Mouse (Mus musculus): ENCODE results near the gene Phrf1.

DNA sequence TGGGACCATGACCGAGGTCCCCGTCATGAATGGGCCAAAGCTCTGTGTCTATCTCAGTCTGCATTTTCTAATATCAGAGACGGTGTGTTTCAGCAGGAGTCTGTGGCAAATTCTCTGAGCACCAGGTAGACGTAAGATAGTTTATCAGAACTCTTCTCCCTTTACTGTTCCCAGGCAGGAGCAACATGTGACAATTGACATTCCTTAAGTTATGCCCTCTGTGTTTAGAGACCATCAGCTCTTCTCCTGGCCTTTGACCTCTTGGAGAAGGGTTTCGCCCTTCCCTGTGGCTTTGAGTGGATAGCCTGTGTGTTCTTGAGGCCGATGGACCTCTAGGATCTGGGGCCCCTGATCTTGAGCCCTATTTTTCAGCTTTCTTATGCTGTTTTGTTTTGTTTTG, 1.1 kb downstream of the Phrf1 start:
- TF ChIP-seq POLR2A (IDR thresholded peaks at IDR 0.05; ENCODE audit: insufficient read length, low read depth) (no peak), MAX (IDR thresholded peaks at IDR 0.05; ENCODE audit: low read depth) (no peak), TCF12 (IDR thresholded peaks at IDR 0.05; ENCODE audit: insufficient read depth, poor library complexity, severe bottlenecking) (no peak), CEBPB (IDR thresholded peaks at IDR 0.05; ENCODE audit: insufficient read depth, poor library complexity, severe bottlenecking) (no peak), MYOD1 (IDR thresholded peaks at IDR 0.05; ENCODE audit: control insufficient read depth in 1 of 3, insufficient read length in 2 of 3, low read depth in 2 of 3) (no peak), TCF3 (IDR thresholded peaks at IDR 0.05; ENCODE audit: insufficient read length, low read depth) (no peak), REST (IDR thresholded peaks at IDR 0.05; ENCODE audit: insufficient read depth, insufficient read length) (no peak), POLR2AphosphoS2 (IDR thresholded peaks at IDR 0.05; ENCODE audit: insufficient read length, low read depth) (no peak), USF1 (IDR thresholded peaks at IDR 0.05; ENCODE audit: low read depth) (no peak), SRF (IDR thresholded peaks at IDR 0.05; ENCODE audit: control insufficient read depth, insufficient read length, low read depth) (no peak), E2F4 (IDR thresholded peaks at IDR 0.05; ENCODE audit: insufficient read depth) (no peak)

All from myocyte (in vitro differentiated cells).